Mouse (Mus musculus) T-helper 2 cell (primary cell): ENCODE data around the gene Parp8.

Source experiments
- in situ Hi-C: fragments of 300-600 bp; cut with MboI, MseI; formaldehyde crosslinking; loops from one replicate; pipeline ENCODE4 v1.15.1; 2025; ENCODE audit warnings: high pct_unique_total_duplicates

Parp8 gene

DNA sequence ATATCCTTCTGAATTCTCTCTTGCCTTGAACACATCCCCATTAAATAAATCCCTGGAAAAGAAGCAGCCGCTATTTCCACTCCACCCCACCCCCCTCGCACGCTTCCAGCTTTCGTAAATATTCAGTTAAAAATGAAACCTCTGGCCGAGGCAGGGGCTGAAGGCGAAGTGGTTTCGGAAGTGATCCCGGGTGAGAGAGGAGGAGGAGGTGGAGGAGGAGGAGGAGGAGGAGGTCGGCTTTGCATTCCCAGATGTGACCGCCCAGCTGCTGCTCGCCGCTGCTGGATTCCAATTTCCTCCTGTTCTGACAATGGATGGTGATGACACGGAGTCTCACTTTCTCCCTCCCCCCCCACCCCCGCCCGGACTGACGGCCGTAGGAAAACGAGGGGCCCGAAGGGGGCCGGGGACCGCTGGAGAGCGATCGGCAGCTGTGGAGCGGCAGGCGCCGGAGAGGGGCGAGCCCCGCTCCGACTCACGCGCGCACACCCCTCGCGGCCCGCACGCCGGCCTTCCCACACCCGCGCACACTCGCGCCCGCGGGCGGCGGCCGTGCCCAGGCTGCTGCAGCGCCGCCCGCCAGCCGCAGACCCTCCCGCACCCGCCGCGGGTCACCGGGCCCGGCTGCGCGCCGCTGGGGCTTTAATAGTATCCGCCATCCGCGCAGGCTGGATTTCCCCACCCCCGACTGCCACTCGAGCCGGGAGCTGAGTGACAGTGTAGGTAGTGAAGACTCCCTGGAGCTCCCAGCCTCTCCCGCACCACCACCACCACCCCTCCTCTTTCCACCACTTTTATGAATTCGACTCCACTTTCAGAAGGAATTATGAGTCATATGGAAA, at the start of gene Parp8:
Parp8 (minus strand) TSS at position 312 of the 842 bp plus-strand sequence.
- in situ Hi-C loops: no loop called here

DNA sequence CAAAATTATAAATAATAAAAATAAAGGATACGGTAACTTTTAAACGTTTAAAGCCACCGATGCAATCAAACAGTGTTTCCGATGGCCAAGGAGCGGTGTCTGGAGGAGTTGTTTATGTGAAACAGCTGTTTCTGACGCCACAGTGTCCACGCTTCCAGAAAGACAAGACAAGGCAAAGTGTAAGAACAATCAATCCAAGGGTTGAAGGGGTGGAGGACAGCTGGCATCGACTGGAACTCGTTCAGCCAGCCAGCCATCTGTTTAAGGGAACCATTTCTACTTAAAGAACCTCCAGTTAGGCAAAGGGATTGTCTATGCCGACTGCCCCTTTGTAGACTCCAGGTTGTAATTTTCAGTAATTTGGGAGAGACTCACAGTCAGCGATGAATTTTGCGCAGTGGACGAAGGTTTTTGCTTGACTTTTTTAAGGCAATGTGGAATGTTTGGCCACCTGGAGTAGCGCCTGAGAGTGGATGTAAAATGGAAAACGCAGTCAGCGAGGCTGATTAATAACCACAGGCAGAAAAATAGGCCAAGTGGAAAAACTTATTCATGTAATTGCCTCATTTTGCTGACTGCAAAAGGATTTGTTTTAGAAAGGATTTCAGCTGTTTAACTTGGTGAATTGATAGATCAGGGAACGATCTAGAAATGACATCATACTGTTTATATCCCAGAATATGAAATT, 37.4 kb upstream of the Parp8 start:
- in situ Hi-C loops: no loop called here

DNA sequence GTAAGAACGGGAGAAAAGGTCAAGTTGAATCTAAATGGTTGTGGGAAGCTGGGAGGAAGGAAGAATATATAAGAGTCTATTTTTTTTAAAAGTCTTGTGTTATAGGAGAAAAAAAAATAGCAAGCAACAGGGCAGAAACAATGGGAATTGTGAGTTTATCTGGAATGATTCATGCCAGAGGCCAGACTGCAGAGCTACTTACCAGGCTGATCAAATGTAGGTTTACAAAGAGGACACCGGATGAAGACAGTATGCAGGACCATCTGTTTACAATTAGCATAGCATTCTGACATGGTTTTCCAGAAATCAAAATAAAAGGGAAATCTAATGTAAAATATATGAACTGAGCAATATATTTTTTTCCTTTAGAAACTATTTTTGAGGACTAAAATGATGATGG, 31.1 kb upstream of the Parp8 start:
- in situ Hi-C loops: no loop called here

GRCm38 (mm10) chr13:117054811-117055496, 29.6 kb upstream of the Parp8 start:
- in situ Hi-C loops: no loop called here

DNA sequence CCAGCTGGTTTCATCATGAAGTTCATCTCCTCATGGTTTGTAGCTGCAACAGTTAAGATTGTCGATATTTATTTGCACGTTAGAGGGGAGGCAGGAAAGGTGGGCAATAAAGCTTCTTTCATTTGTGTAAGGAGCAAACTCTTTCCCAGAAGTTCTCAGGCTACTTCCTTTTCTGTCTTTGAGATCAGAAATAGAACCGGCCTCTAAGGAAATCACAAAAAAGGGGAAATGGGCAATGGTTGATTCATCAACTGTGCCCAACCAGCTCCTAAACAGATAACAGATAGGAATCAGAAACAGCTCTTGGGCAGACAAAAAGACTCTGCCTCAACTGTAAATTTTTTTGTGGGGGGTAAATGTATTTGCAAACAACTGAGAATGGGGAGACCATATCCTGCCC, 27.4 kb upstream of the Parp8 start:
- in situ Hi-C loops: no loop called here

GRCm38 (mm10) chr13:117048541-117048971, 23.2 kb upstream of the Parp8 start:
- in situ Hi-C loops: no loop called here

DNA sequence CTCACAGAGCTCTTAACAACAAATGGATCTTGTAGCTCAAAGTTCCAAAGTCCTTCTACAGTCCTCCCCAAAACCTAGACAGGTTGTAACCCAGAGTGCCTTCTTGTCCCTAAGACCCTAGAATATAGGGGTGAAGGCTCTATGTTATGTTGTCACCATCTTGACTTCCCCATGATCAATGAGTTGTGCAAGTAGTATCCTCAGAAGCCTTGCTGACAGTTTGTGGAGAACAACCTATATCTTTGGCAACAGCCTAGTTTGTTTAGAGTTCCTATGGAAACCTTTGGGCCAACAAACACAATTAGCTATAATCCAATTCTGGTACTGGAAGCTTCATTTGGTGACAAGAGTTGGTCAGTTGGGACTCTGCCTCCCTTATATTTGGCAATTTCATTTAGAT, 18.2 kb upstream of the Parp8 start:
- in situ Hi-C loops: no loop called here

GRCm38 (mm10) chr13:117041021-117041420, 15.7 kb upstream of the Parp8 start:
- in situ Hi-C loops: no loop called here

GRCm38 (mm10) chr13:117036277-117036676, 10.9 kb upstream of the Parp8 start:
- in situ Hi-C loops: no loop called here

DNA sequence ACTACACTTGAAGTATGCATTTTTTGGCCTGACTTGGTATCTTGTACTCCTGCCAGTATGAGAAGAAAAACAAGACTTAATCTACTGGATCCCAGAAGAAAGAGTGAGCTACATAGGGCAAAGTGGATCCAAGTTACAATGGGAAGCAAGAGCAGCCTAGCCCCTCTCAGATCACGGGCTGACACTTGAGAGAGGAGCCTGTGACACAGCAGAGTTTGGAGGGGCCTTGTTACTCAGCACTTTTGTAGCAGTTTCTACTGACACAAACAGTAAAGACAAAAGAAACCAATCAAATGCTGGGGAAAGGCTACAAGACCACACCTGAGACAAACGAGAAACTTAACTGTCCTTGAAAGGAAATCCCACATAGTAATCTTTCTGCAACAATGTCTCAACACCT, 9.8 kb upstream of the Parp8 start:
- in situ Hi-C loops: no loop called here

DNA sequence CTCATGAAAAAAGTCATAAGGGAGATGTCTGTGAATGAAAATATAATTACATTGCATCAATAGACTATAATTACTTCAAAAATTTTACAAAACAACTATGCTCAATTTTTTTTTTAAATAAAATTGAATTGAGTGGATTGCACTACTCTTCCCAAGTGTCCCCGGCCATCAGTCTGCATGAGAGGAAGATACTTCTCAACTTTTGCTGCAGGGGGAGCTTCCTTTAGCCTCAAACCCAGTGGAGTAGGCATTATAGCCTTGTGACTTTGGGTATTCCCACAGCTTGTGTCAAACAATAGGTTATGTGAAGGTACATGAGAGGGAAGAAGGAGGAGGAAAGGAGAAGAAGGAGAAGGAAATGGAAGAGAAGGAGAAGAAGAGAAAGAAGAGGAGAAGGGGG, 9.3 kb upstream of the Parp8 start:
- in situ Hi-C loops: no loop called here

GRCm38 (mm10) chr13:117033676-117034308, 8.5 kb upstream of the Parp8 start:
- in situ Hi-C loops: no loop called here

DNA sequence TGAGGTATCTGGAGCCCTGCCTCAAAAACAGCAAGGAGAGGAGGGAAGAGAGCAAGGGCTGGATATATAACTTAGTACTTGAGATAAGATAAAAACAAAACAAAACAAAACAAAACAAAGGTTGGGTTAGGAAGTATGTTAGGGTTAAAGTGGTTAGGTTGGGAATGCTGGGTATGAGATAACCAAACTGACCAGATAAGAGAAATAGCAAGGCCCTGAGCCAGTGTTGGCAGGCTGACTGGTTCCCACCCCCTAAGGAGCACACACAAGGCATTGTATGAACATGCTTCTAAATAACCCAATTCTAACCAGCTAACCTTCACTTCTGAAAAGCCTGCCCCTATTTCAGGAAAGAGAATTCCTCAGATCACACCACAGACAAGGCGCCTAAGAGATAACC, 7.1 kb upstream of the Parp8 start:
- in situ Hi-C loops: no loop called here

DNA sequence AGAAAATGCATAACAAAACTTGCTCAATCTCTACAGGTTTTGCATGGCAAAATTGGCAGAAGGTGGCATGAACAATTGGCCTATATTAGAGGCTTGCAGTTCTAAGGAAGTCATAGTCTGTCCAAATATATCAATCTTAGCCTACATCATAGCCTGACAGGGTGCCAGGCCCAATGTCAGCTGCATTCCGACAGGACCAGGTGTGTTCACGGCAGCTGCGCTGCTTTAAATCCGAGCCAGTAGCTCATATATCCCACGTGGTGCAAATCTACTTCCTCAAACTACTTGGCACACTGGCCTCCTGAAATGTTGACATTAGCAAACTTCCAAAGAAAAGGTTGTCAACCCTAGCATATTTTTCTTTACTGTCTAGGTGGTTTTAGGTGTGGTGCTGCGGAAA, 6.2 kb upstream of the Parp8 start:
- in situ Hi-C loops: no loop called here

- in situ Hi-C loops: no loop called here
Measured at GRCm38 (mm10) chr13:117028221-117028620, 2.9 kb upstream of the Parp8 start.

DNA sequence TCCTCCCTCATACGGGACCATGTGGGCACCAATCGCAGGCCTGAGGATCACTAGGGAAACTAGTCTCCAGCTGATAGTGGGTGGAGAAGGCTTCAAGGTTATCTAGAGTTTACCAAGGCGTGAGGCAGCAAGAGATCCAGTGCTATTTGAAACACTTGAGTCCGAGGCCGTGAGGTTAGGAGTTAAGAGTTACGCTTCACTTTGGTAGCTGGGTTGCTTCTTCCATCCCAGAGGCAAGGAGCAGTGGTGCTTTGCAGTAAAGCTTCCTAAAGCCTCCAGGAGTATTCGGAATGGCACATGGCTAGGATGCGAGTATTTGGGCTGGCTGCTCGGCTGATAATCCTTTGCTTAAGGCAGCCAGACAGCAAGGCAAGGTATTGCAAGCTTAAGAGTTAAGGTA, 2.0 kb upstream of the Parp8 start:
- in situ Hi-C loops: no loop called here

GRCm38 (mm10) chr13:117026276-117026780, 991 bp upstream of the Parp8 start:
- in situ Hi-C loops: no loop called here

DNA sequence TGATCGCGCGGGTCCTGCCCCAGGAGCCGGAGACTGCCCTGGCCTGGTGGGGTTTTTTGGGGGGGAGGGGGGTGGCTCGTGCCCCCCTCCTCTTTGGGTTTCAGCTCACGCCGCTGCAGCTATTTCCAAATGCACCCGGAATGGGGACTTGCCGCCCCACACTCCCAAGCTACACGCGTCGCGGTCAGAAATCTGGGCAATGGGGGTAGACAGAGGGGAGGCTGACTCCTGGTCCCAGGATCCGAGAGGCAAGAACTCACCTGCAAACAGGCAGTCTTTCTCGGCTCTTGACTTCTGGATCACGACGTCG, 466 bp downstream of the Parp8 start:
- in situ Hi-C loops: no loop called here

DNA sequence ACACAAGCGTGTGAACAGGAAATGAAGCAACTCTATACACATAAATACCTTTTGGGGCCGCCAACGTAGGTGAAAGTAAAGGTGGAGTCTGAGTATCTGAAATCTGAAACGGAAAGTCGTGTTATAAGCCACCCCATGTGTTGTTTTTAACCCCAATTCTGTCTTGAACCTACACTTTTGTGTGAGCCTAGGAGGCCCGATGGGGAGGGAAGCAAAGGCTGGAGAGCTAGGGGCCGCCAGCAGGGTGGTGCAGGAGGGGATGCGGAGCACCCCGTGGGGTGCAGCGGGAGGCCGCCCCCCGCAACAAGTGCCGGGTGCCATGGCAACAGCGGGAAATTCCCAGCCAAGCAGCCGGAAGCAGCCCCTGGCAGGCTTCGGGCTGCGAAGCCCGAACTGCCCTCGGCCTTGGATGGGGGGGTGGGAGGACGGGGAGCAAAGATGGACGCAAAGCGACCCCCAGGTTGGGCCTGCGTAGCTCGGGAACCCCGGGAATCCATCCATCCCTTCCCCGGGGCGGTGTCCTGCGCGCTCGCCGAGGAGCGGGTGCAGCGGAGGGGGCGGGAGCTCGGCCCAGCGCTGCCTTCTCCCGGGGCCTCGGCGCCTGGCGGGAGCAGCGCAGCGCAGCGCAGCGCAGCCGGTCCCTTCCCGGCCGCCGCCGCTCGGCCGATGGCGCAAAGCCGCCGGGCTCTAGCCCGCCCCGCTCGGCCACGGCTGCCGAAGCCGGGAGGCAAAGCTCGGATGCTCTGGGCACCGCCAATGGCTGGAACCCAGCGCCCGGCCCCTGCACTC, 1.0 kb downstream of the Parp8 start:
- in situ Hi-C loops: no loop called here

GRCm38 (mm10) chr13:117023346-117024050, 1.8 kb downstream of the Parp8 start:
- in situ Hi-C loops: no loop called here

DNA sequence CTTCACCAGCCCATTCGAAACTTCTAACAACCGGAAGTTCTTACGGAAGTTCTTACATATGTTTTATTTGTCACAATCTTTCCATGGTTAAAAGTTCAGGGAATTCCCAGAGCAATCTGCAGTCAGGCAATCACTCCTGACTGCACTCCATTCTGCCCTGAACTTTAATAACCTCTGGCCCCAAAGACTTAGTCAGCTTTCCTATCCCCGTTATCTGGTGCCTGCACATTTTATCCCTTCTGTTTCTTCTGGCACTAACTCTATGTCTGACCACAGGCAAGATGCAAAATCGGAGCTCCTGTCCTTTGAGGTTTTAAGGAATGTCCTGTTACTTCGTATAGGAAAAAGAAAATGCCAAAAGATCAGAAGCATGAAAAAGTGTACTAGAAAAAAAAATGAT, 4.7 kb downstream of the Parp8 start:
- in situ Hi-C loops: no loop called here
